Mouse (Mus musculus) E14TG2a.4 (cell line): ENCODE measurements at regions not wholly inside any gene's neighbourhood (a gene's known extent, or its start where the extent isn't known, plus 50 kb on each side); places are given as distances from the start of the nearest gene placed in this dataset.
A peak's percentile ranks its signal among the peaks of the same experiment; 100 is the strongest.
"Not testable (repeated sequence)": the region's sequence is repeated elsewhere in the genome, so short reads cannot be mapped to it uniquely, and the experiment has no call there.

Source experiments
- H3K27me3 ChIP-seq: 2 replicates; pipeline ENCODE4 v1.6.1; 2014; ENCODE audit warnings: low read length, control low read depth; ENCODE audit not compliant: insufficient read depth
- H3K36me3 ChIP-seq: 2 replicates; pipeline ENCODE4 v1.6.1; 2014; ENCODE audit warnings: low read length, control low read depth; ENCODE audit not compliant: insufficient read depth
- H3K4me1 ChIP-seq: replicated peaks from 2 replicates; pipeline ENCODE4 v1.6.1; 2014; ENCODE audit warnings: low read depth, low read length, control low read depth
- H3K4me3 ChIP-seq: replicated peaks from 2 replicates; pipeline ENCODE4 v1.5.1; 2014; ENCODE audit warnings: mild to moderate bottlenecking, low read length
- H3K9me3 ChIP-seq: 2 replicates; pipeline ENCODE4 v1.6.1; 2014; ENCODE audit warnings: low read length, control low read depth
- CTCF ChIP-seq: conservative IDR thresholded peaks from 2 replicates; pipeline ENCODE4 v1.5.1; 2014; ENCODE audit warnings: low read length
- NANOG ChIP-seq: IDR thresholded peaks from 2 replicates; pipeline ENCODE4 v1.6.1; 2014; ENCODE audit warnings: borderline replicate concordance, low read length, mixed read lengths
- POU5F1 ChIP-seq: IDR thresholded peaks from 2 replicates; pipeline ENCODE4 v1.6.1; 2014; ENCODE audit warnings: low read length, borderline replicate concordance

- no peaks in the 10 kb centered on the region for H3K4me1 ChIP-seq
- H3K4me3 ChIP-seq = no peak overlapping the region
- no peak for TF ChIP-seq POU5F1
- peak; percentile 35 for TF ChIP-seq CTCF
- no peak for TF ChIP-seq NANOG
- H3K27me3 ChIP-seq = no peaks in the 10 kb centered on the region
- H3K36me3 ChIP-seq = no peaks in the 10 kb centered on the region
- H3K9me3 ChIP-seq = no peaks in the 10 kb centered on the region
Measured at GRCm38 (mm10) chr12:114406206-114406605, 862.5 kb downstream of the Adam6a start.

GRCm38 (mm10) chr12:114434529-114434928, 890.8 kb downstream of the Adam6a start:
- H3K9me3 ChIP-seq = peaks cover 38% of the 10 kb centered on the region
- H3K4me3 ChIP-seq = no peak overlapping the region

DNA sequence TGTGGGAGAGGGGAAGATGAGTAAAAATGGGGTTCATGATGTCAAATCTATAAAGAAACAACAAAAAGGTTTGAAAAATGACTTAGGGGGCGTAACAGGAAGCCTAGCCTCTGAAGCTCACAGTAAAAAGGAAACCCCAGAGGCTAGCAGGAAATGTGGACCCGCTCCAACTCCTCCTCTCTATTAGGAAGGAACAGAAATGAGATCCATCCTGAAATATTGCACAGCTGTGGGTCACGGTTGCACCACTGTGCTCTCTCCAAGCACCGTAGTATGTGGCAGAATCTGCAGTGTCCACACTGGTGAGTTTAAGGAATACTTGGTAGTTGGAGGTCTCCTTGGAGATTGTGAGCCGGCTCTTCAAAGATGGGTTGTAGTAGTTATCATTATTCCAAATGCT, 918.3 kb downstream of the Adam6a start:
- H3K27me3 ChIP-seq = no peaks in the 10 kb centered on the region
- TF ChIP-seq NANOG (no peak), POU5F1 (no peak), CTCF (no peak)
- H3K36me3 ChIP-seq = no peaks in the 10 kb centered on the region
- peaks cover 23% of the 10 kb centered on the region for H3K9me3 ChIP-seq
- H3K4me3 ChIP-seq = no peak overlapping the region
- peaks cover 12% of the 10 kb centered on the region for H3K4me1 ChIP-seq

More at GRCm38 (mm10) chr12:114434529-114434928, 890.8 kb downstream of the Adam6a start:
- Histone ChIP-seq H3K36me3 (no peaks in the 10 kb centered on the region), H3K4me1 (no peaks in the 10 kb centered on the region), H3K27me3 (no peaks in the 10 kb centered on the region)
- TF ChIP-seq CTCF (no peak), NANOG (no peak), POU5F1 (no peak)

GRCm38 (mm10) chr12:114462566-114462965, 918.9 kb downstream of the Adam6a start:
- TF ChIP-seq NANOG = no peak
- TF ChIP-seq CTCF = no peak
- no peak for TF ChIP-seq POU5F1
- peaks cover 12% of the 10 kb centered on the region for H3K4me1 ChIP-seq
- no peak overlapping the region for H3K4me3 ChIP-seq
- H3K27me3 ChIP-seq = no peaks in the 10 kb centered on the region
- peaks cover 23% of the 10 kb centered on the region for H3K9me3 ChIP-seq
- H3K36me3 ChIP-seq = no peaks in the 10 kb centered on the region

DNA sequence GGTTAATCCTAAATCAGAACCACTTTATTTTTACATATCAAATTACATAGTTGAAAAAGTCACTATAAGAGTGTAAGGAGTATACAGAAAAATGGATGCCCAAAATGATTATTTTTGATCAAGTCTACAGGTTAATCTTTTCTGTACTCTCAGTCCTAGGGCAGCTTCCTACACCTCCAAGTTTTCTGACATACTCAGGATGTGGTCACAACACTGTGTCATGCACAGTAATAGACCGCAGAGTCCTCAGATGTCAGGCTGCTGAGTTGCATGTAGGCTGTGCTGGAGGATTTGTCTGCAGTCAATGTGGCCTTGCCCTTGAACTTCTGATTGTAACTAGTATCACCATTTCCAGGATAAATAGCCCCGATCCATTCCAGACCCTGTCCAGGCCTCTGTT, 925.1 kb downstream of the Adam6a start:
- Histone ChIP-seq H3K36me3 (no peaks in the 10 kb centered on the region), H3K9me3 (peaks cover 18% of the 10 kb centered on the region), H3K4me3 (no peak overlapping the region), H3K4me1 (no peaks in the 10 kb centered on the region), H3K27me3 (no peaks in the 10 kb centered on the region)
- TF ChIP-seq CTCF (no peak), NANOG (no peak), POU5F1 (no peak)

DNA sequence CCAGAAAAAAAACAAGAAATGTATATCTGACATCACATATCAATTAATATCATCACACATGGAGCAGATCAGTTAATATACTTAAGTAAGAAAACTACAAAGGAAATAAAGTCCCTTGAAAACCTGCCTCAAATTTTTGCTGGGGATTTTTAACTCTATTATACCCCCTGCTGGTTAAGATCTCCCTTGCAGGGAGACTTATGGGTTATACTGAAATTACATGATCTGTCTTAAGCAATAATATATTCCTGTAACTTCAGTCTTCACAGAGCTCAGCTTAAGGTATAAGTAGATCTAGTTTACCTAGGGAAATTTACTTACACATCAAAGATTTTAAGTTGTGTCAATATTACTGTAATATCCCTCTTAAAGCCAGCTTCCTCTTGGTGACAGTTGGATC, 929.0 kb downstream of the Adam6a start:
- H3K27me3 ChIP-seq, H3K9me3 ChIP-seq, H3K36me3 ChIP-seq, H3K4me3 ChIP-seq, H3K4me1 ChIP-seq: not testable (repeated sequence)

GRCm38 (mm10) chr12:114478741-114479140, 935.0 kb downstream of the Adam6a start:
- Histone ChIP-seq H3K4me1 (no peaks in the 10 kb centered on the region), H3K36me3 (no peaks in the 10 kb centered on the region), H3K4me3 (no peak overlapping the region), H3K9me3 (0 out of 2 replicates have a peak, but pooled peaks cover 2% of the 10 kb centered on the region), H3K27me3 (no peaks in the 10 kb centered on the region)
- TF ChIP-seq POU5F1 (no peak), NANOG (no peak), CTCF (no peak)

DNA sequence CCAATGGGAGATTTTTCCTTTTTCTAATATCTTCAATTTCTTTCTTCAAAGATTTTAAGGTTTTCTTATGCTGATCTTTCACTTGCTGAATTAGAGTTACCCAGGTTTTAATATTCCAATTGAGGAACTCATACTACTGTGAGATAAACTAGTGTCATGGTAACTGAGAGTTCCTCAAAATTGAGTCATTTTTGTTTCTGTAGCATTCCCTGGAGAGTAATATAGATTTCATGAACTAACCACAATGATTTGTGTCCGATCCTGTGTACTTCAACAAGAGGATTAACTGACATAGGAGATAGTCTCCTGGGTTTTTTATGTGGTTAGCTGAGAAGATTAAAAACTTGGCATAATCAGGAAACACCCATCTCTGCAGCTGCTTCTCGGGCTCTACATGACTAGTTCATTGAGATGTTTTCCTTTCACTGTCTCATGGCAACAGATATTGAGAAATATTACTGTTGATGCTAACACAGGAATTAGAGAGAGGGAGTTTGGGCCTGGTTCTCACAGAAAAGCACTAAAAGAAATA, 949.9 kb downstream of the Adam6a start:
- H3K4me1 ChIP-seq, H3K9me3 ChIP-seq, H3K36me3 ChIP-seq, H3K4me3 ChIP-seq, H3K27me3 ChIP-seq: not testable (repeated sequence)

DNA sequence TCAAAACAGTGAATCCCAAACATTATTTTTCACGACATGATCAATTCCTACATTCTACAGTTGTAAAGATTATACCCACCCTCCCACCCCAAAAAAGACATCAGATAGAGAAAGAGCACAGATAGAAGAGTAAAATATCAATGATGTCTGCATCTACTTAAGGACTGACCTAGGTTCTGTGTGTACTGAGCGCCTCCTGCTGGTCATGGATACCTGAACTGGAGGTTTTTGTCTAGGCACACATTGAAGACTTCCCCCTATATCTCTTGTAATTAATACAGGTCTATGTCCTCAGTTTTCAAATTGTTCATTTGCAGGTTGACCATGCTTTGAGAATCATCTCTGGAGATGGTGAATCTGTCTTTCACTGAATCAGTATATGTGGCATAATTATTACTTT, 952.0 kb downstream of the Adam6a start:
- TF ChIP-seq CTCF (peak; percentile 40), POU5F1 (no peak)
- Histone ChIP-seq H3K4me1 (no peaks in the 10 kb centered on the region), H3K36me3 (no peaks in the 10 kb centered on the region), H3K27me3 (no peaks in the 10 kb centered on the region), H3K9me3 (no peaks in the 10 kb centered on the region), H3K4me3 (no peak overlapping the region)

DNA sequence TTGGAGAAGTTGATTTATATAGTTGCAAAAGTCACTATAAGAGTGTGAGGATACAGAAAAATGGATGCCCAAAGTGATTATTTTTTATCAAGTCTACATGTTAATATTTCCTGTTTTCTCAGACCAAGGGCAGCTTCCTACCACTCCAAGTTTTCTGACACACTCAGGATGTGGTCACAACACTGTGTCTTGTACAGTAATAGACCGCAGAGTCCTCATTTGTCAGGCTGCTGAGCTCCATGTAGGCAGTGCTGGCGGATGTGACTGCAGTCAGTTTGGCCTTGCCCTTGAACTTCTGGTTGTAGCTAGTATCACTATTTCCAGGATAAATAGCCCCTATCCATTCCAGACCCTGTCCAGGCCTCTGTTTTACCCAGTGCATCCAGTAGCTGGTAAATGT, 969.4 kb downstream of the Adam6a start:
- TF ChIP-seq NANOG = no peak
- no peak for TF ChIP-seq CTCF
- no peak for TF ChIP-seq POU5F1
- no peaks in the 10 kb centered on the region for H3K27me3 ChIP-seq
- H3K9me3 ChIP-seq = no peaks in the 10 kb centered on the region
- H3K4me3 ChIP-seq = no peak overlapping the region
- no peaks in the 10 kb centered on the region for H3K4me1 ChIP-seq
- H3K36me3 ChIP-seq = no peaks in the 10 kb centered on the region
